Mouse (Mus musculus) hindbrain, embryonic 10.5 days (tissue): ENCODE results near the gene Nphs1. TPM values are rescaled to one million over a fixed set of nuclear protein-coding genes. Genes with fewer than 3 reads are reported as not detected.

ENCODE experiments used
- polyA plus RNA-seq: library from polyadenylated mRNA; unstranded; fragments of >200 nt; fragmentation: Nextera tagmentation; extraction: Ambion mirVana; gene quantifications from 2 replicates; pipeline ENCODE4 v1.2.1, GENCODE M21; 2016

The Nphs1 gene
- polyA plus RNA-seq, 1 experiment from 2014 or later = 4.2 TPM

Other genes with a start within 250 kb of the Nphs1 start
- gene Polr2i, start 226.4 kb upstream of the Nphs1 start, polyA plus RNA-seq = 167 and 177 TPM in 2 replicates
- 276 and 312 TPM in 2 replicates for gene Tbcb, start 226.0 kb upstream of the Nphs1 start, polyA plus RNA-seq
- not detected in 2 replicates for gene Ovol3, start 222.6 kb upstream of the Nphs1 start, polyA plus RNA-seq
- gene Thap8, start 178.2 kb upstream of the Nphs1 start, polyA plus RNA-seq = 0.25 and 0.50 TPM in 2 replicates
- 16.6 and 19.8 TPM in 2 replicates for gene Wdr62, start 177.9 kb upstream of the Nphs1 start, polyA plus RNA-seq
- 53.4 and 82.3 TPM in 2 replicates for gene Clip3, start 166.6 kb upstream of the Nphs1 start, polyA plus RNA-seq
- gene Alkbh6, start 149.6 kb upstream of the Nphs1 start, polyA plus RNA-seq = 93.6 and 117 TPM in 2 replicates
- gene Syne4, start 143.5 kb upstream of the Nphs1 start, polyA plus RNA-seq = 26.8 and 28.1 TPM in 2 replicates
- 1.6 and 3.7 TPM in 2 replicates for gene E130208F15Rik, start 136.6 kb upstream of the Nphs1 start, polyA plus RNA-seq
- gene Sdhaf1, start 134.4 kb upstream of the Nphs1 start, polyA plus RNA-seq = 19.6 and 23.1 TPM in 2 replicates
- gene Lrfn3, start 95.5 kb upstream of the Nphs1 start, polyA plus RNA-seq = 5.5 and 7.8 TPM in 2 replicates
- gene Tyrobp, start 44.6 kb upstream of the Nphs1 start, polyA plus RNA-seq = 16.9 and 27.9 TPM in 2 replicates
- 0.55 and 0.57 TPM in 2 replicates for gene Hcst, start 38.5 kb upstream of the Nphs1 start, polyA plus RNA-seq
- gene Nfkbid, start 36.6 kb upstream of the Nphs1 start, polyA plus RNA-seq = 1.5 and 1.7 TPM in 2 replicates
- 69.7 and 184 TPM in 2 replicates for gene Aplp1, start 12.8 kb upstream of the Nphs1 start, polyA plus RNA-seq
- 11.8 and 35.0 TPM in 2 replicates for gene Kirrel2, start 625 bp upstream of the Nphs1 start, polyA plus RNA-seq
- 0.40 TPM in 1 of 2 replicates, not detected in the other for gene Prodh2, start 35.3 kb downstream of the Nphs1 start, polyA plus RNA-seq
- gene Arhgap33, start 76.7 kb downstream of the Nphs1 start, polyA plus RNA-seq = 40.1 and 79.4 TPM in 2 replicates
- 4.1 and 5.3 TPM in 2 replicates for gene Hspb6, start 93.9 kb downstream of the Nphs1 start, polyA plus RNA-seq
- gene Proser3, start 94.0 kb downstream of the Nphs1 start, polyA plus RNA-seq = 13.8 and 15.1 TPM in 2 replicates
- 47.6 and 50.2 TPM in 2 replicates for gene Lin37, start 101.5 kb downstream of the Nphs1 start, polyA plus RNA-seq
- 96.0 and 106 TPM in 2 replicates for gene U2af1l4, start 105.0 kb downstream of the Nphs1 start, polyA plus RNA-seq
- 16.4 and 16.9 TPM in 2 replicates for gene Gm49396, start 105.0 kb downstream of the Nphs1 start, polyA plus RNA-seq
- 131 and 140 TPM in 2 replicates for gene Psenen, start 105.3 kb downstream of the Nphs1 start, polyA plus RNA-seq
- gene Igflr1, start 107.1 kb downstream of the Nphs1 start, polyA plus RNA-seq = 6.2 and 6.7 TPM in 2 replicates
- gene Kmt2b, start 130.4 kb downstream of the Nphs1 start, polyA plus RNA-seq = 9.6 and 11.0 TPM in 2 replicates
- gene Zbtb32, start 140.6 kb downstream of the Nphs1 start, polyA plus RNA-seq = 0.20 and 0.21 TPM in 2 replicates
- gene Upk1a, start 154.5 kb downstream of the Nphs1 start, polyA plus RNA-seq = 0.52 and 1.2 TPM in 2 replicates
- 810 and 924 TPM in 2 replicates for gene Cox6b1, start 167.8 kb downstream of the Nphs1 start, polyA plus RNA-seq
- gene Etv2, start 177.5 kb downstream of the Nphs1 start, polyA plus RNA-seq = 0.14 TPM in 1 of 2 replicates, not detected in the other
- 145 and 175 TPM in 2 replicates for gene Rbm42, start 192.0 kb downstream of the Nphs1 start, polyA plus RNA-seq
- 63.9 and 76.3 TPM in 2 replicates for gene Haus5, start 206.7 kb downstream of the Nphs1 start, polyA plus RNA-seq
- gene Pmis2, start 213.3 kb downstream of the Nphs1 start, polyA plus RNA-seq = not detected in 2 replicates
- not detected in 2 replicates for gene 2200002J24Rik, start 240.6 kb downstream of the Nphs1 start, polyA plus RNA-seq